Mouse (Mus musculus): ENCODE data around the gene Drg2. TPM values are rescaled to one million over a fixed set of nuclear protein-coding genes. Genes with fewer than 3 reads are reported as not detected.
"Not testable (repeated sequence)": the region's sequence is repeated elsewhere in the genome, so short reads cannot be mapped to it uniquely, and the experiment has no call there.

The Drg2 gene
- total RNA-seq (2015) (34.4 and 39.0 TPM in 2 replicates), total RNA-seq (2017) (57.7 and 58.8 TPM in 2 replicates)

- peak; percentile 99 for ATAC-seq (replicated peaks; ENCODE audit: poor library complexity)
Measured at GRCm38 (mm10) chr11:60454080-60454744, at the start of gene Drg2. Drg2 (plus strand) TSS chr11:60454591.

DNA sequence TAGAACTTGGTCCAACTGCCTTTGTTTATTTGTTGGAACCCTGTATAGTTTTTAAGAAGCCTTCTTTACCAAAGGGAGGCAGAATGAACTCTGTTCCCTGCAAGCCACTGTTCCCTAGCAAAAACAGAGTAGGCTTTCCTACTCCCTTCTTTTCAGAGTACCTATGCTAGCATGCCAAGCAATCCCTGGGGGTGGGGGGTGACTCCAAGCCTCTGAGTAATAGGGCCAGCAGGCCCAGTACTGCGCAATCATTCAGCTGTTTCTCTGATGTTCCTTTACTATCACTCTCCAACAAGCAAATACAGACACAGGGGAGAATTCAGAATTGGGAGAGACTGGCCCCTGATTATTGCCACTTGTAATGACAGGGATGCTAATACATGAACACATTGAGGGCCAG, 47.8 kb upstream of the Drg2 start:
- ATAC-seq (replicated peaks; ENCODE audit: poor library complexity): no peak

GRCm38 (mm10) chr11:60412173-60412572, 42.2 kb upstream of the Drg2 start:
- ATAC-seq (replicated peaks; ENCODE audit: poor library complexity): 0 out of 2 replicates have a peak, but pooled peaks have one; percentile 13

GRCm38 (mm10) chr11:60412921-60413320, 41.5 kb upstream of the Drg2 start:
- no peak for ATAC-seq (replicated peaks; ENCODE audit: poor library complexity)

DNA sequence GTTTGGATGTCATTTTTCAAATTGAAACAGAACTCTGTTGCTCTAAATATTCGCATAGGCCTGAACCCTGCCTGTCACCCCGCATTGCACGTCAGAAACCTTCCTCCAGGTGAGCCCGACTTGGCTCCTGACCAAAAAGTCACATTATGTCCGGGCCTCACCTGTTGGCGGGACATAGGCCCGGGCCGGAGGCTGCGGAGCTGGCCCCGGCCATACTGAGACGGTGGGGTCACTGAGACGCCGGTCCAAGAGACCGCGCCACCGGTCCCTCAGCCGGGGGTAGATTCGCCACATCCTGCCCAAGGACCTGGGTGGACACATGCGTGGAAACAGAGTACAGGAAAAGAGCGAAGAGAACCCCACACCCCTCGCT, 37.8 kb upstream of the Drg2 start:
- ATAC-seq (replicated peaks; ENCODE audit: poor library complexity): peak; percentile 7

DNA sequence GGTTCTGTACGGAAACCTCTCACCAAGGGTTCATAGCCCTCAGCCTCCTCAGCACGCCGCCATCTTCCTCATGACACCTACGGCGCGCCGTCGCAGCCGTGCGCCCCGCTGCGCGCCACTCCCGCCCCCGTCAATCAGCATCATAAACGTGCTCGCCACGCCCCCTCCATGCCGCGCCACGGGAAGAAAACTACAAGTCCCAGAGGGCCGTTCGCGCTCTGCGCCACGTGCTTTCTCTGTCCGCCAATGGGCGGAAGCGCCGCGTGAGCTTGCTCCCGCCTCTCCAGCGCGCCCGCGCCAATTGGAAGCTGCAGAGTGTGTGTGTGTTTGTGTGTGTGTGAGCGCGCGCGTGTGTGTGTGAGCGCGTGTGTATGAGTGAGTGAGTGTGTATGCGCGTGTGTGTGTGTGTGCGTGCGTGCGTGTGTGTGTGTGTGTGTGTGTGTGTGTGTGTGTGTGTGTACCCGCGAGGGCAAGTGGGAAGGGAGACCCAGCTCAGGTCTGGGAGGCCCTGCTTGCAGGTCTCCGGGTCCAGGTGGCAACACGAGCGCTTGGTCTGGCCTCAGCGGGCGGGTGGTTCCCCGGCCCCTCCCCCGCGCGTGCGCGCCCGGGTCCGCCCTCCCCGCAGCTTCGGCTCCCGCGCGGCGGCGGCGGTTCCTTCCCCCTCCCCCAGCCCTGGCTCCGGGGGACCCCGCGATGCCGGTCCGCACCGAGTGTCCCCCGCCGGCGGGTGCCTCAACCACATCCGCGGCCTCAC, 37.3 kb upstream of the Drg2 start, which contains the start of gene Gid4:
Gene Gid4, plus strand, starts transcription at position 183 of the 754 bp plus-strand sequence.
- ATAC-seq (replicated peaks; ENCODE audit: poor library complexity): peak; percentile 94

GRCm38 (mm10) chr11:60417717-60418472, 36.5 kb upstream of the Drg2 start, which contains the start of gene Atpaf2:
Atpaf2 (minus strand) TSS chr11:60418457.
- ATAC-seq (replicated peaks; ENCODE audit: poor library complexity): no peak

DNA sequence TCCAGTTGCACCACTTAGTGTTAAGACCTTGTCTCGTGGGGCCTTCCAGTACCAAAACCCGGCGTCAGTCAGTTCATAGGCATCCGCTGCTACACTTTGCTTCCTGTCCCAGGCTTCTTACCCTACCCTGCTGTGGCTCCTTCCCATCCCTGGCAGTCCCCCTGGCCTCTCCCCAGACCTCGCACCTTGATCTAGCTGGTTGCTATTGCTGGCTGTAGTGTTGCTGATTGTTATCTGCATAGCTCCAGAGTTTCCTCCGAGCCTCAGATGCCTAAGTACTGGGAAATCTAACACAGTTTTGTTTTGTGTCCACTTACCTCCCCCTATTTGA, 36.0 kb upstream of the Drg2 start:
- no peak for ATAC-seq (replicated peaks; ENCODE audit: poor library complexity)

GRCm38 (mm10) chr11:60422046-60422668, 32.2 kb upstream of the Drg2 start:
- ATAC-seq (replicated peaks; ENCODE audit: poor library complexity): 0 out of 2 replicates have a peak, but pooled peaks have one; percentile 30

- ATAC-seq (replicated peaks; ENCODE audit: poor library complexity): no peak
Measured at GRCm38 (mm10) chr11:60423006-60423405, 31.4 kb upstream of the Drg2 start.

GRCm38 (mm10) chr11:60426417-60426816, 28.0 kb upstream of the Drg2 start:
- ATAC-seq (replicated peaks; ENCODE audit: poor library complexity): no peak

DNA sequence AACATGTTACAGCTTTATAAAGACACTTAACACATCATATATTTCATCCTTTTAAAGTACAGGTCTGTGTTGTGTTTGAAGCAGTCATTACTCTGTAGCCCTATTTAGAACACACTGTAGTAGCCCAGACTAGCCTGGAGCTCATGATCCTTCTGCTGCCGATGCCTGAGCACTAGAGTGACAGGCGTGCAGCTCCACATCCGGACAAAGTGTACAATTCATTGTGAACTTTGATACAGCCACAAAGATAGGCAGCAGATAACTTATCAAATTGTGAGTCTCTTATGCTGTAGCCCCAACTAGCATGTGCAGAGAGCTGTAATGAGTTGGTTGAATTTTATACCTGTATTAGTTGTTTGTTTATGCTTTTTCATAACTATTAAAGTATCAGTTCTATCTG, 26.8 kb upstream of the Drg2 start:
- ATAC-seq (replicated peaks; ENCODE audit: poor library complexity): no peak

GRCm38 (mm10) chr11:60433501-60433900, 20.9 kb upstream of the Drg2 start:
- ATAC-seq (replicated peaks; ENCODE audit: poor library complexity): no peak

GRCm38 (mm10) chr11:60435133-60435532, 19.3 kb upstream of the Drg2 start:
- ATAC-seq (replicated peaks; ENCODE audit: poor library complexity): no peak

DNA sequence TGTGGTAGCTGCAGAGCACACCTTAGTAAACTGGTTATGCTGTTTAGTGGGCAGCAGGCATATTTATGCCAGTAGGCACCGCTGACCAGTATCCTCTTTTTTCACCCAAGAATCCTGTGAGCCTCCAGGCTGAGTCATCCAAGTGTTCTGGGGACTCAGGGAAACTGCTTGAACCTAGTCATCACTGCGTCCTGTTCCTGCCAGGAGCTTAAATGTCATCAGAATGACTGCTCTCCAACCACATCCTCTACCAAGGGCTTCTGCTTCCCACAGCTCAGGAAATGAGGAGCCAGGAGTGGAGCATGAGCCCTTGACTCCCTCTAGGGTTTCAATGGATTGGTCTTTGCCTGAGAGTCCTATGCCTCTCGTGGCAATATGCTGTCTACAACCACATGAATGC, 17.8 kb upstream of the Drg2 start:
- ATAC-seq (replicated peaks; ENCODE audit: poor library complexity): no peak

GRCm38 (mm10) chr11:60439621-60440020, 14.8 kb upstream of the Drg2 start:
- not testable (repeated sequence) for ATAC-seq (replicated peaks; ENCODE audit: poor library complexity)

DNA sequence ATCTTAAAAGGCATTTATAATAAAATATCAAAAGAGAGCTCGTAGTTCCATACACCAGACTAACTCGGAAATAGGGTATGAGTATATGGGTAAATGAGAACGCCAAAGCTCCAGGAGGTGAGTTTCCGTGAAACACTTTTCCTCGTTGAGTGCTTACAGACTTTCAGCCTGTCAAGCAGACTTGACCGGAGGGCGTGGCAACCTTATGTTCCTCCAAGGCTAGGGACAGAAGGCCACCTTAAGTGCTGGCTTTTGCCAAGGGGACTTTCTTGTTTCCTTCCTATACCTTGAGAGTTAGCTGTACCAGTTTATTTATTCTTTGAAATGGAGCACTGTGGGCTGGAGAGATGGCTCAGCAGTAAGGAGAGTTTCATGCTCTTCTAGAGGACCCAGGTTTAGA, 14.2 kb upstream of the Drg2 start:
- ATAC-seq (replicated peaks; ENCODE audit: poor library complexity): no peak

GRCm38 (mm10) chr11:60442896-60443295, 11.5 kb upstream of the Drg2 start:
- ATAC-seq (replicated peaks; ENCODE audit: poor library complexity): no peak

DNA sequence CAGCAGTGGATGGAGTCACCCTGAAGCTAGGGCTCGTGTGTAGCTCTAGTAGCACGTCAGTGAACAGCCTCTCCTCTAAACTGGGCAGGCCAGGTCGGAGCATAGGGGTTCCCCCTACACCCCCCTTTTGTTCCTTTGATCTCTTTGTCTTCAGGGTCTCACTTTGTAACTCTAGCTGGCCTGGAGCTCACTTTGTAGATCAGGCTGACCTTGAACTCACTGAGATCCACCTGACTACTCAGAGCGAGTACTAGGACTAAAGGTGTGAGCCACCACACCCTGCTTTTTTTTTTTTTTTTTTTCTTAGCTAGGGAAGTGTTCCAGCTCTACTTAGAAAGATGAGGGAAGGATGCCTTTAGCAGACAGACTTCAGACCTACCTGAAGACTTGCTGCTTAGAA, 10.4 kb upstream of the Drg2 start:
- ATAC-seq (replicated peaks; ENCODE audit: poor library complexity): no peak

- ATAC-seq (replicated peaks; ENCODE audit: poor library complexity): peak; percentile 30
Measured at GRCm38 (mm10) chr11:60454745-60455087, 325 bp downstream of the Drg2 start.

GRCm38 (mm10) chr11:60457973-60458372, 3.6 kb downstream of the Drg2 start:
- no peak for ATAC-seq (replicated peaks; ENCODE audit: poor library complexity)

Measured in megakaryocyte progenitor cell, adult 5-6 weeks (primary cell).